ENCODE assay signal across 8 mouse cellular contexts in genomic region chr1:40116422-40116821, GRCm38 (mm10). TPM values are rescaled to one million over a fixed set of nuclear protein-coding genes. Genes with fewer than 3 reads are reported as not detected.
DNase-seq lines count a peak whose midpoint lies in the region; ATAC-seq and TF ChIP-seq lines count a peak whose summit lies in the region.

No protein-coding gene starts in this region.

- TF ChIP-seq CTCF in C2C12 (IDR thresholded peaks at IDR 0.05; ENCODE audit: control insufficient read depth, insufficient read depth, insufficient read length), result peak; percentile 77
- TF ChIP-seq CTCF in liver, adult 2 months (IDR thresholded peaks at IDR 0.05; ENCODE audit: low read depth, low read length), result peak; percentile 87

- H3K79me2 ChIP-seq in C2C12 (ENCODE audit: control insufficient read depth, insufficient read depth), result no peaks in the 10 kb centered on the region
- H3K79me2 ChIP-seq in liver, adult 2 months (ENCODE audit: control insufficient read depth, insufficient read depth, low read length), result no peaks in the 10 kb centered on the region

- H3K4me2 ChIP-seq in embryonic facial prominence, embryonic 14.5 days (ENCODE audit: low read depth, low read length), result no peak overlapping the region; the same call in 1 of the 2 replicates
- H3K4me2 ChIP-seq in kidney, embryonic 16.5 days (replicated peaks; ENCODE audit: low read depth, low read length), result no peak overlapping the region
- H3K4me2 ChIP-seq in neural tube, embryonic 11.5 days (ENCODE audit: low read depth), result no peak overlapping the region
- no peak overlapping the region for H3K4me2 ChIP-seq in stomach, embryonic 16.5 days (ENCODE audit: low read depth, low read length)

- H3K36me3 ChIP-seq in C2C12 (ENCODE audit: control insufficient read depth, insufficient read depth), result no peaks in the 10 kb centered on the region
- H3K36me3 ChIP-seq in embryonic facial prominence, embryonic 14.5 days (ENCODE audit: control insufficient read depth, insufficient read depth, low read length), result no peaks in the 10 kb centered on the region
- no peaks in the 10 kb centered on the region for H3K36me3 ChIP-seq in heart, embryonic 10.5 days
- H3K36me3 ChIP-seq in kidney, embryonic 16.5 days (ENCODE audit: insufficient read depth, low read length), result no peaks in the 10 kb centered on the region
- no peaks in the 10 kb centered on the region for H3K36me3 ChIP-seq in liver, adult 2 months (ENCODE audit: control insufficient read depth, insufficient read depth, low read length)
- H3K36me3 ChIP-seq in neural tube, embryonic 11.5 days (ENCODE audit: control insufficient read depth, insufficient read depth, low read length), result no peaks in the 10 kb centered on the region
- no peaks in the 10 kb centered on the region for H3K36me3 ChIP-seq in stomach, embryonic 16.5 days (ENCODE audit: control insufficient read depth, insufficient read depth, low read length)

- no peak overlapping the region for H3K27ac ChIP-seq in embryonic facial prominence, embryonic 14.5 days (replicated peaks; ENCODE audit: low read depth, low read length)
- H3K27ac ChIP-seq in heart, embryonic 10.5 days, result no peak overlapping the region
- H3K27ac ChIP-seq in kidney, embryonic 16.5 days (ENCODE audit: low read length), result no peak overlapping the region
- H3K27ac ChIP-seq in liver, adult 2 months (replicated peaks; ENCODE audit: insufficient read depth, low read depth, low read length), result no peak overlapping the region
- H3K27ac ChIP-seq in neural tube, embryonic 11.5 days (ENCODE audit: low read depth, low read length), result no peak overlapping the region
- no peak overlapping the region for H3K27ac ChIP-seq in stomach, embryonic 16.5 days (ENCODE audit: low read length)

- no peaks in the 10 kb centered on the region for H3K27me3 ChIP-seq in C2C12 (ENCODE audit: control insufficient read depth, insufficient read depth, insufficient read length)
- no peaks in the 10 kb centered on the region for H3K27me3 ChIP-seq in embryonic facial prominence, embryonic 14.5 days (replicated peaks; ENCODE audit: control insufficient read depth, insufficient read depth, low read length)
- H3K27me3 ChIP-seq in heart, embryonic 10.5 days (ENCODE audit: insufficient read depth, poor library complexity, severe bottlenecking), result no peaks in the 10 kb centered on the region
- no peaks in the 10 kb centered on the region for H3K27me3 ChIP-seq in kidney, embryonic 16.5 days (ENCODE audit: insufficient read depth, low read length)
- no peaks in the 10 kb centered on the region for H3K27me3 ChIP-seq in liver, adult 2 months (ENCODE audit: control insufficient read depth, insufficient read depth, low read length)
- no peaks in the 10 kb centered on the region for H3K27me3 ChIP-seq in neural tube, embryonic 11.5 days (ENCODE audit: control insufficient read depth, insufficient read depth, low read length)
- H3K27me3 ChIP-seq in stomach, embryonic 16.5 days (ENCODE audit: control insufficient read depth, insufficient read depth, low read length), result no peaks in the 10 kb centered on the region

- DNase-seq in adrenal gland, postnatal 36 days, result peak; percentile 80 to 86
- DNase-seq in embryonic facial prominence, embryonic 14.5 days (ENCODE audit: low spot score), result peak; percentile 89
- DNase-seq in heart, embryonic 10.5 days (ENCODE audit: low spot score), result peak; percentile 88
- DNase-seq in liver, adult 2 months (ENCODE audit: extremely low read depth, low read depth, low spot score), result peak; percentile 65
- peak; percentile 80 for DNase-seq in neural tube, embryonic 11.5 days (ENCODE audit: low spot score)

- no peak overlapping the region for H3K4me3 ChIP-seq in C2C12 (ENCODE audit: insufficient read depth, poor library complexity, severe bottlenecking)
- H3K4me3 ChIP-seq in embryonic facial prominence, embryonic 14.5 days (ENCODE audit: low read depth, low read length), result no peak overlapping the region
- no peak overlapping the region for H3K4me3 ChIP-seq in heart, embryonic 10.5 days
- H3K4me3 ChIP-seq in kidney, embryonic 16.5 days (ENCODE audit: low read length), result no peak overlapping the region
- H3K4me3 ChIP-seq in liver, adult 2 months (ENCODE audit: insufficient read depth, low read depth, low read length), result no peak overlapping the region
- H3K4me3 ChIP-seq in neural tube, embryonic 11.5 days (ENCODE audit: low read depth, low read length), result no peak overlapping the region
- H3K4me3 ChIP-seq in stomach, embryonic 16.5 days (replicated peaks; ENCODE audit: low read length), result no peak overlapping the region

- ATAC-seq in embryonic facial prominence, embryonic 14.5 days (ENCODE audit: low read depth), result peak; percentile 62; the same call in 1 of the 2 replicates
- peak; percentile 73 for ATAC-seq in kidney, embryonic 16.5 days (ENCODE audit: low FRiP score, low TSS enrichment)
- ATAC-seq in neural tube, embryonic 11.5 days (ENCODE audit: insufficient read depth, low FRiP score, low TSS enrichment), result no peak
- ATAC-seq in stomach, embryonic 16.5 days (ENCODE audit: insufficient read depth, low FRiP score), result peak; percentile 71; the same call in 1 of the 2 replicates

- no peak for TF ChIP-seq POLR2A in liver, adult 2 months (IDR thresholded peaks at IDR 0.05; ENCODE audit: extremely low read depth, insufficient read depth, low read length)

- H3K4me1 ChIP-seq in embryonic facial prominence, embryonic 14.5 days (ENCODE audit: control insufficient read depth, insufficient read depth, low read length), result 0 out of 2 replicates have a peak, but pooled peaks cover 4% of the 10 kb centered on the region
- H3K4me1 ChIP-seq in heart, embryonic 10.5 days, result peaks cover 11% of the 10 kb centered on the region; the same call in 1 of the 2 replicates
- H3K4me1 ChIP-seq in kidney, embryonic 16.5 days (ENCODE audit: insufficient read depth, low read length), result no peaks in the 10 kb centered on the region
- no peaks in the 10 kb centered on the region for H3K4me1 ChIP-seq in liver, adult 2 months (ENCODE audit: control insufficient read depth, insufficient read depth, low read length)
- no peaks in the 10 kb centered on the region for H3K4me1 ChIP-seq in neural tube, embryonic 11.5 days (ENCODE audit: control insufficient read depth, insufficient read depth, low read length)
- no peaks in the 10 kb centered on the region for H3K4me1 ChIP-seq in stomach, embryonic 16.5 days (ENCODE audit: control insufficient read depth, insufficient read depth, low read length)

- no peak overlapping the region for H3ac ChIP-seq in C2C12 (ENCODE audit: control insufficient read depth, insufficient read length, low read depth)

- no peak overlapping the region for H3K9ac ChIP-seq in embryonic facial prominence, embryonic 14.5 days (ENCODE audit: low read depth, low read length)
- H3K9ac ChIP-seq in kidney, embryonic 16.5 days (replicated peaks; ENCODE audit: low read length), result no peak overlapping the region
- no peak overlapping the region for H3K9ac ChIP-seq in liver, adult 2 months (ENCODE audit: low read depth, low read length)
- H3K9ac ChIP-seq in neural tube, embryonic 11.5 days (ENCODE audit: low read length), result no peak overlapping the region
- no peak overlapping the region for H3K9ac ChIP-seq in stomach, embryonic 16.5 days (ENCODE audit: low read length)

- no peaks in the 10 kb centered on the region for H3K9me3 ChIP-seq in embryonic facial prominence, embryonic 14.5 days (ENCODE audit: control insufficient read depth, low read length)
- no peaks in the 10 kb centered on the region for H3K9me3 ChIP-seq in heart, embryonic 10.5 days
- H3K9me3 ChIP-seq in kidney, embryonic 16.5 days (ENCODE audit: low read length), result no peaks in the 10 kb centered on the region
- H3K9me3 ChIP-seq in neural tube, embryonic 11.5 days (ENCODE audit: control insufficient read depth, low read length), result no peaks in the 10 kb centered on the region
- no peaks in the 10 kb centered on the region for H3K9me3 ChIP-seq in stomach, embryonic 16.5 days (replicated peaks; ENCODE audit: control insufficient read depth, low read length)

- 2% methylated on average over 7 of the region's 8 CpGs for WGBS in embryonic facial prominence, embryonic 14.5 days
- WGBS in heart, embryonic 10.5 days, result 7% methylated on average over 8 of the region's 8 CpGs
- WGBS in kidney, embryonic 16.5 days, result 7% methylated on average over 8 of the region's 8 CpGs
- WGBS in liver, adult 2 months, result under 1% methylated on average over 8 of the region's 8 CpGs
- WGBS in neural tube, embryonic 11.5 days, result 7% methylated on average over 8 of the region's 8 CpGs
- WGBS in stomach, embryonic 16.5 days, result 8% methylated on average over 8 of the region's 8 CpGs

- no peaks in the 10 kb centered on the region for H3K79me3 ChIP-seq in C2C12 (ENCODE audit: low read depth)

TF ChIP-seq in C2C12, 6 proteins besides CTCF, POLR2A, EP300 and RAD21:
- TF ChIP-seq USF1 (IDR thresholded peaks at IDR 0.05; ENCODE audit: low read depth) (no peak), FOSL1 (IDR thresholded peaks at IDR 0.05; ENCODE audit: insufficient read depth, low read length, poor library complexity, severe bottlenecking) (no peak), CEBPB (IDR thresholded peaks at IDR 0.05; ENCODE audit: low read depth) (no peak), MYOD1 (IDR thresholded peaks at IDR 0.05; ENCODE audit: control insufficient read depth, insufficient read length, low read depth) (no peak), MYOG (IDR thresholded peaks at IDR 0.05; ENCODE audit: control insufficient read depth, extremely low read depth, insufficient read length) (no peak), MAX (IDR thresholded peaks at IDR 0.05) (no peak)

RNA-seq across cellular contexts. Expression of gene Il1r2, which starts 42.5 kb away (rescaled TPM):
- polyA plus RNA-seq in C2C12 (2012; fragmentation: generic; extraction: Trizol), result 0.05 TPM
- 1 to 10 TPM in 1 of 2 experiments, under 1 TPM in 1; 0.89 to 1.1 TPM for total RNA-seq in adrenal gland, postnatal 36 days (2021)
- 0.54 and 0.81 TPM in 2 replicates for polyA plus RNA-seq in embryonic facial prominence, embryonic 14.5 days (2014; fragmentation: Nextera tagmentation; extraction: Ambion mirVana)
- 0.48 and 0.53 TPM in 2 replicates for polyA plus RNA-seq in heart, embryonic 10.5 days (2016; fragmentation: Nextera tagmentation; extraction: Ambion mirVana)
- polyA plus RNA-seq in kidney, embryonic 16.5 days (2015; fragmentation: Nextera tagmentation; extraction: Ambion mirVana), result 0.24 and 0.29 TPM in 2 replicates
- not detected in 2 replicates for total RNA-seq in liver, adult 2 months (2014; rRNA removed)
- 0.11 and 0.12 TPM in 2 replicates for polyA plus RNA-seq in liver, adult 2 months (2012; rRNA removed)
- 0.34 TPM in 1 of 2 replicates, not detected in the other for polyA plus RNA-seq in neural tube, embryonic 11.5 days (2014; fragmentation: Nextera tagmentation; extraction: Ambion mirVana)
- polyA plus RNA-seq in stomach, embryonic 16.5 days (2015; fragmentation: Nextera tagmentation; extraction: Ambion mirVana), result 14.1 and 28.0 TPM in 2 replicates
